Mouse (Mus musculus) bone marrow, adult 2 months (tissue): ENCODE results near the gene Actr2.

ENCODE experiments used
- CTCF ChIP-seq: fragments of 200-500 bp; IDR thresholded peaks from 2 replicates; pipeline ENCODE4 v1.5.1; 2011; ENCODE audit warnings: low read length, control low read depth; ENCODE audit not compliant: control insufficient read depth, insufficient read depth
- POLR2A ChIP-seq: fragments of 200-500 bp; IDR thresholded peaks from 2 replicates; pipeline ENCODE4 v1.6.1; 2011; ENCODE audit warnings: low read depth, mild to moderate bottlenecking, control low read depth, low read length, borderline replicate concordance; ENCODE audit not compliant: control insufficient read depth

- TF ChIP-seq CTCF (no peak), POLR2A (no peak)
Observed at GRCm38 (mm10) chr11:20013366-20013765, 99.3 kb downstream of the Actr2 start.
